Mouse (Mus musculus): ENCODE measurements at regions not wholly inside any gene's neighbourhood (a gene's known extent, or its start where the extent isn't known, plus 50 kb on each side); places are given as distances from the start of the nearest gene placed in this dataset.

DNA sequence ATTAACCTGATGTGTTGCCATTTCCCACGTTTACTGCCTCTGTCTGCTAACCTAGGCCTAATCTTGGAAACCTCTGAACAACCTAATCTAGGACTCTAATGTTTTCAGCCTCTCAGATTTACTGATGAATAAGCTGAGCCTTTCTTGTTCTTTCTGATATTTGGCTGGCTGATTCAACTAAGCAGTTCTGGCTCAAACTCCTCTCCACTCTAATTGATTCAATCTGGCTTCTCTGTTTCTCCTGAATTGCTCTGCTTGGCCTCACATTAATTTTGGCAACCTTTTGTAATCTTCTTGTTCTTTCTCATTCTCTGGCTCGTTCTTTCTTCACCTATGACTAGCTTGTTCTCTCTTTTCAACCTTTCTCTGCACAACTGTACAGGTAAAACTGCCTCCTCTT lies 1561.2 kb upstream of the Zeb2 start:
- TF ChIP-seq CTCF (conservative IDR thresholded peaks at IDR 0.05; ENCODE audit: insufficient read depth, insufficient read length, low read depth, low read length) (no peak), POLR2A (IDR thresholded peaks at IDR 0.05; ENCODE audit: low read depth, low read length) (no peak)
- H3K27ac ChIP-seq (ENCODE audit: insufficient read depth, low read depth, low read length), result no peak overlapping the region
- H3K27me3 ChIP-seq (replicated peaks; ENCODE audit: control insufficient read depth, insufficient read depth, low read length), result no peaks in the 10 kb centered on the region
- no peaks in the 10 kb centered on the region for H3K4me1 ChIP-seq (ENCODE audit: control insufficient read depth, insufficient read depth, low read length)
- no peak for DNase-seq
- H3K36me3 ChIP-seq (ENCODE audit: control insufficient read depth, insufficient read depth, low read length), result no peaks in the 10 kb centered on the region
- no peak overlapping the region for H3K4me3 ChIP-seq (ENCODE audit: insufficient read depth, low read depth, low read length)
- WGBS, result 51% methylated on average over 2 of the region's 2 CpGs

DNA sequence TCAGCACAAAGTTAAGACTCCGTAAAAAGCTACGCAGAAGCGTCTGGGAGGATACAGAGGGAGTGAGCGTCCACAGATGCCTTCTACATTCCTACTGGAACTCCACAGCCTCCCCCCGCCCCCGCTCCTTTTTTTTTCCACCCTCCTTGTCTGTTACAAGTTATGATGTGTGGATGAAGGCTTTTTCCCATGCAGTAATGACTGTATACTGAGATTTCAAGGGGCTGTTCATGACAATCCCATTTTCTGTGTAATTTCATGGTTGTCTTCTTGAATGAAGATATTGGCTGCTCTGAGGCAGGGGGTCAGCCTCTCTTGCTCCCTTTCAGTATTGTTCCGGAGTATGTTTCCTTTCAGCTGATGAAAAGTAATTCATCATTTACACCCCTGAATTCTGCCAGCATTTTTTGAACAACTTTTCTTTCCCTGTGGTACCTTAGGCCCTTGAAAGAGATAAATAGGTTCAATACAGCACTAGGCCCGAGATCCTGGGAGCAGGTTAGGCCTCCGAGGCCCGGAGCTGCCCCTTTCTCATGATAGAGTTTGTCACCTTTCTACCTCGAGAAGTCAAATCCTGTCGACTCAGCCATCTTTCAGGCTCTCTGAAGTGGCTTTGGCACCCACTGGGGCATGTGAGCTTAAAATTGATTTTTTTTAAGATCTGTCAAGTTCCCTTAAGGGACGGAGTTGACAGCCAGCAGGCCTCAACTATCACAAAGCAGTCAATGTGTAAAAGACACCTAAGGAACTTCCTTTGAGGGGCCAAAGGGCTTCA lies 1552.5 kb upstream of the Zeb2 start:
- H3K4me1 ChIP-seq (ENCODE audit: control insufficient read depth, insufficient read depth, low read length), result no peaks in the 10 kb centered on the region
- WGBS, result 78% methylated on average over 13 of the region's 13 CpGs
- H3K36me3 ChIP-seq (ENCODE audit: control insufficient read depth, insufficient read depth, low read length), result no peaks in the 10 kb centered on the region
- no peaks in the 10 kb centered on the region for H3K27me3 ChIP-seq (replicated peaks; ENCODE audit: control insufficient read depth, insufficient read depth, low read length)
- no peak for TF ChIP-seq POLR2A (IDR thresholded peaks at IDR 0.05; ENCODE audit: low read depth, low read length)
- no peak for TF ChIP-seq CTCF (conservative IDR thresholded peaks at IDR 0.05; ENCODE audit: insufficient read depth, insufficient read length, low read depth, low read length)
- DNase-seq, result no peak
- no peak overlapping the region for H3K27ac ChIP-seq (ENCODE audit: insufficient read depth, low read depth, low read length)
- no peak overlapping the region for H3K4me3 ChIP-seq (ENCODE audit: insufficient read depth, low read depth, low read length)

DNA sequence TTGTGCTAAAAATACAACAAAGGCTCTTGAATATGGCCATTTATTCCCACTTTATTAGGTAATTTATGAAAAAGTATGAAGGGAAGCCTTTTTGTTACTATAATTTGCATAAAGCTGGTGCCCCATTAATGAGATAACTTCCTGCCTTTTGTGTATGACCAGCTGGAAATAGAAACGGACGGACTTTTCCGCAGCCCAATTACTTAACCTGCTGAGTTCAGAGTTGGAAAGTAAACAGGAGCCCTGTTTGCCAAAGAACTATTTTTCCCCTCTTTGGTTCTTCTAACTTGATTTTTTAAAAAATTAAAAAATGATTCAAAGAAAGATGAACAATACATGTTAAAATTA lies 1549.8 kb upstream of the Zeb2 start:
- WGBS, result 57% methylated on average over 3 of the region's 3 CpGs
- Histone ChIP-seq H3K4me1 (ENCODE audit: control insufficient read depth, insufficient read depth, low read length) (no peaks in the 10 kb centered on the region), H3K27me3 (replicated peaks; ENCODE audit: control insufficient read depth, insufficient read depth, low read length) (no peaks in the 10 kb centered on the region), H3K27ac (ENCODE audit: insufficient read depth, low read depth, low read length) (no peak overlapping the region), H3K36me3 (ENCODE audit: control insufficient read depth, insufficient read depth, low read length) (no peaks in the 10 kb centered on the region), H3K4me3 (ENCODE audit: insufficient read depth, low read depth, low read length) (no peak overlapping the region)
- no peak for DNase-seq
- TF ChIP-seq CTCF (conservative IDR thresholded peaks at IDR 0.05; ENCODE audit: insufficient read depth, insufficient read length, low read depth, low read length), result no peak
- TF ChIP-seq POLR2A (IDR thresholded peaks at IDR 0.05; ENCODE audit: low read depth, low read length), result no peak

DNA sequence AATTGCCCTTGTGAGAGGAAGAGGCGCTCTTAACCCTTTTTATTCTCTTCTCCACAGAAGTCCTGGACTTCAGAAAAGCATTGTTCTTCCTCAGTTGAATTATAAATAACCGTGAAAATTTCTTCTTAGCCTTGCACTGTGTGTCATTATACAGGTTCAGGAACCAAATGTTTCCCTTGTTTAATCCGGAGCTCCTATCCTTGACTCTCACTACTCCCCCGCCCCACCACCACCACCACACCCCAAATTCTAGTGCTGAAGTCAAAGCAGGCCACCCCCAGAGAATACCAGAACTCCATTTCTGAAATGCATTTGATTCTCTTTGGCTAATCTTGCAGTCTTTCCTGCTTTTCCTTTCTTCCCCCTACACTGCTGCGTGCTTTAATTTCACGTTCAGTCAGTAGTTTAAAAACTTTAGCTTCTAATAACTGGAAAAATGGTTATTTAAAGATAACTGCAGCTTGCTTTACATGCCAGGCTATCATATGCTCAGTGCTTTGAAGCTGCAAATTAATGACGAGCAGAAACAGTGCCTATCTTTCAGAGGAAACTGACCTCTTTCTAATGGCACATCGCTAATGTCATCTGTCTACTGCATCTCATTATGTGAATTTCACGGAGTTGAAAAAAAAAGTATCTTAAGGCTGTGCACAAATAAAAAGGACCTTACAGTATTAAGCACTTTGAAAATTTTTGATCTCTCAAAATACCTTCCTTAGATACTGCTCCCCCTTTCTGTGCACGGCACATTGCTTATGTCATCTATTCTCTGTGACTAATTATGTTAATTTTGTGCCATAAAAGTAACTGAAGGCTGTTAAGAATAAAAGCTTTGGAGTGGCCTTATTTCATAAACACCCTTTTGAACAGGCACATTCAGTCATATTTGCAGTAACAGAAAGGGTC lies 1549.1 kb upstream of the Zeb2 start:
- Histone ChIP-seq H3K4me1 (ENCODE audit: control insufficient read depth, insufficient read depth, low read length) (no peaks in the 10 kb centered on the region), H3K27me3 (replicated peaks; ENCODE audit: control insufficient read depth, insufficient read depth, low read length) (no peaks in the 10 kb centered on the region), H3K4me3 (ENCODE audit: insufficient read depth, low read depth, low read length) (no peak overlapping the region), H3K27ac (ENCODE audit: insufficient read depth, low read depth, low read length) (no peak overlapping the region), H3K36me3 (ENCODE audit: control insufficient read depth, insufficient read depth, low read length) (no peaks in the 10 kb centered on the region)
- no peak for DNase-seq
- WGBS, result 63% methylated on average over 10 of the region's 10 CpGs
- TF ChIP-seq CTCF (conservative IDR thresholded peaks at IDR 0.05; ENCODE audit: insufficient read depth, insufficient read length, low read depth, low read length) (no peak), POLR2A (IDR thresholded peaks at IDR 0.05; ENCODE audit: low read depth, low read length) (no peak)

DNA sequence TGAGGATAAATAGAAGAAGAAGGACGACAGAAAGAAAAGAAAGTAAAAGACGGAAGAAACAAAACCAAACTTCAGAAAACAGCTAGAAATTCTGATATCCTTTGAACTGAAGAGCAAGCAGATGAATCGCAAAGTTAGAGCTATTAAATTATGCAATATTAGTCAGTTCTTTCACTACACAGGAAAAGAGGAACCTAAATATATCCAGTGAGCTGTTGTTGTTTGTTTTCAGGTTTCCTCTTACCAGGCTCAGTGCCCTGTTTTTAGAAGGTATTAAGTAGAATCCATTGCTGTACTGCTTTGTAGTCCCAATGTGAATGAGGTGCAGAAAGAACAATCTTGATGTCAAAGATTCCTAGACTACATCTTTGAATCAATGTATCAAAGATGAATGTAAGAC lies 1544.7 kb upstream of the Zeb2 start:
- no peaks in the 10 kb centered on the region for H3K36me3 ChIP-seq (ENCODE audit: control insufficient read depth, insufficient read depth, low read length)
- H3K27ac ChIP-seq (ENCODE audit: insufficient read depth, low read depth, low read length), result no peak overlapping the region
- 74% methylated on average over 3 of the region's 3 CpGs for WGBS
- H3K27me3 ChIP-seq (replicated peaks; ENCODE audit: control insufficient read depth, insufficient read depth, low read length), result no peaks in the 10 kb centered on the region
- TF ChIP-seq POLR2A (IDR thresholded peaks at IDR 0.05; ENCODE audit: low read depth, low read length), result no peak
- TF ChIP-seq CTCF (conservative IDR thresholded peaks at IDR 0.05; ENCODE audit: insufficient read depth, insufficient read length, low read depth, low read length), result no peak
- no peaks in the 10 kb centered on the region for H3K4me1 ChIP-seq (ENCODE audit: control insufficient read depth, insufficient read depth, low read length)
- no peak overlapping the region for H3K4me3 ChIP-seq (ENCODE audit: insufficient read depth, low read depth, low read length)
- DNase-seq, result no peak

DNA sequence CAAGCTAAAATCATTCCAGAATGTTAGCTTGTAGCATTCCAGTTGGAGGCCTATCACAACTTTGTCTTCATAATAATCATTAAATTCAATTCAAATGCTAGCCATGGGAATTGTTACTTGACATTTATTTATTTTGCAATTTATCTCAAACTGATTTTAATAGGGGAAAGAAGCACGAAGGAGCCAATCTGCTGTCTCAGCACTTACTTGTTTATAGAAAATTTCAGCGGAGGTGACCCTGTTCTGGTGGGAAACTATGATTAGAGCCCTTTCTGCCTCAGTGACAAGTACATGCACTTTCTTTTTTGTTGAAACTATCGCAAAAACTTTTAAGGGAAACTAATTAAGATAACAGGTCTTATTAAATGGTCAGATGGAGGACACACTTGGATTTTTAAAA lies 1543.4 kb upstream of the Zeb2 start:
- no peak overlapping the region for H3K27ac ChIP-seq (ENCODE audit: insufficient read depth, low read depth, low read length)
- WGBS, result 72% methylated on average over 3 of the region's 3 CpGs
- no peak for DNase-seq
- no peaks in the 10 kb centered on the region for H3K36me3 ChIP-seq (ENCODE audit: control insufficient read depth, insufficient read depth, low read length)
- H3K4me3 ChIP-seq (ENCODE audit: insufficient read depth, low read depth, low read length), result no peak overlapping the region
- no peaks in the 10 kb centered on the region for H3K4me1 ChIP-seq (ENCODE audit: control insufficient read depth, insufficient read depth, low read length)
- H3K27me3 ChIP-seq (replicated peaks; ENCODE audit: control insufficient read depth, insufficient read depth, low read length), result no peaks in the 10 kb centered on the region
- TF ChIP-seq POLR2A (IDR thresholded peaks at IDR 0.05; ENCODE audit: low read depth, low read length) (no peak), CTCF (conservative IDR thresholded peaks at IDR 0.05; ENCODE audit: insufficient read depth, insufficient read length, low read depth, low read length) (no peak)

DNA sequence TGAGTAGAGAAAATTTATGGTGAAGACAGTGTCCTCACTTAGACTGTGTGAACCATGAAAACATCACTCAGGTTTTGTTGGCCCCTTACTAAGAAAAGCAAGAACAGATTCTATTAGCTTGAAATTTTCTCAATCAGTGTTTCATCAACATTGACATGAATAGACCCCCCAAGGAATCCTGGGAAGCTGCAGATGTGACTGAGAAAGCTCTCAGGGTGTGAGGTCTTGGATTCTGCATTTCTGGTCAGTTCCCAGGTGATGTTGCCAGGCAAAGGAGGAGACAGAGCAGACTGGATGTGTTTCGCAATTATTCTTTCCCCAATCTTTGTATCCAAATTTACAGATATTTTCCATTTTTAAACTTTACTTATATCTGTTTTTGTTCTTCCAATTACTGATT lies 1538.1 kb upstream of the Zeb2 start:
- Histone ChIP-seq H3K27ac (ENCODE audit: insufficient read depth, low read depth, low read length) (no peak overlapping the region), H3K4me1 (ENCODE audit: control insufficient read depth, insufficient read depth, low read length) (no peaks in the 10 kb centered on the region), H3K27me3 (replicated peaks; ENCODE audit: control insufficient read depth, insufficient read depth, low read length) (no peaks in the 10 kb centered on the region), H3K4me3 (ENCODE audit: insufficient read depth, low read depth, low read length) (no peak overlapping the region), H3K36me3 (ENCODE audit: control insufficient read depth, insufficient read depth, low read length) (no peaks in the 10 kb centered on the region)
- WGBS, result 85% methylated on average over 1 of the region's 1 CpGs
- no peak for TF ChIP-seq CTCF (conservative IDR thresholded peaks at IDR 0.05; ENCODE audit: insufficient read depth, insufficient read length, low read depth, low read length)
- no peak for TF ChIP-seq POLR2A (IDR thresholded peaks at IDR 0.05; ENCODE audit: low read depth, low read length)
- DNase-seq, result no peak

Data from kidney, adult 2 months (tissue).